Mouse (Mus musculus): ENCODE measurements around the gene Gm49378.
A peak's percentile ranks its signal among the peaks of the same experiment; 100 is the strongest.

The Gm49378 gene

DNA sequence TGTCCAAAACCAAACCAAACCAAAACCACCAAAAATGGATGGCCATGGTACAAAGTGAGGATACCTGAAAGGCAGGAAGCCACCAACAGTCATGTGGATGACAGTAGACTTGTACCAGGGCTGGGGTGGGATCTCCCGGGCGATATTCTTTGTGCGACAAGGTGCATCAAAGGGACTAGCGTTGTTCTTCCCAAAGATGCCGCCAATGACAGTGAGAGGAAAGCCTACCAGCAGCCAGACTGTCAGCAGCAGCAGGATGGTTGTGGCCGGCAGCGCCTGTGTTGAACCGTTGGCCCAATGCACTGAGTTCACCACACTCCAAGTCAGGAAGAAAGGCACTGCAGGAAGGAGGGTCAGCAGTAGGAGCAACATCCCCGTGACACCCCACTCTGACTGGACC is at the start of gene Gm49378:
TSS of gene Gm49378 (minus strand) at position 101 of the 400 bp plus-strand sequence.
- no peak for DNase-seq

- DNase-seq = no peak
Measured at GRCm38 (mm10) chr14:55682118-55682493, 44.4 kb upstream of the Gm49378 start.

DNA sequence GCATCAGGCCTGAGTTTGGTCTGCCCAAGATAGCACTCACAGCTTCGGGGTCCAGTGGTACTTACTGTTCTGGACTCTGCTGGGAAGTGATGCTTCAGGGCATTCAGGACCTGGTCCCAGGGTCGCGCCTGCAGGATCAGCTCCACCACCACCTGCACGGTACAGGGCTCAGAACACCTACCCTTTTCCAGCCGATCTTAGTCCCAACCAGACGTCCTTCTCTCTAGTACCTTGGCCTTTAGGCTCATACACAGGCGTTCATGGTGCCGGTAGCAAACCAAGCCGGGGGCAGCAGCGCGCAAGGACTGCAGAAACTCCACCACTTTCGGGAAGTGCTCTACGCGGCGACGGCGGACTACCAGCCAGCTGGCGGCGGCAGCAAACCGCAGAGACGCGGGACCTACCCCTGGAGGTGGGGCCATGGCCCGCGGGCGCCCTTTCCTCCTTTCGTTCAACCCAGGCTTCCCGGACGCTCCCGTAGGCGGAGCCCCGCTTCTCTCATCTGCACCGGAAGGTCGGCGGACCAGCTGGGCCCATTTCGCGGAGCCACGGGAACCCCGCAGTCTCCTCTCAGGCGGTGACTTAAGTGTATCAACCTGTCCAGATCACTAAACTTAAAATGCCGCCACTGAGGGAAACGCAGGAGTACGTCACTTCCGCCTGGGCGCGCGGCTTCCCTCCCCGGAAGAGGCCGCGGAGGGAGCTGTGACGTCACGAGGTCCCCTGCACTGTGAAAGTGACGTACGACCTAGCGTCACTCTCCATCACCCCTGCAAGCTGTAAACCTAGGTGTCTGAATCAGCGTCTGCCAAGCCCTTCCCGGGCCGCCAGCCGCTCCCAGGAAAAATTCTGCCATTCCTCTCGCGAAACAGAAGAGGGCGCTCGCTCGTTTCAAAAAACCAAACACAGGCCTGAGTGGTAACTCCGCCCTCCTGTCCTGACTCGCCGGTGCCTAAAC is 43.7 kb upstream of the Gm49378 start, which contains the start of gene Tinf2:
TSS of gene Tinf2 (minus strand) at position 661 of the 958 bp plus-strand sequence.
- peak; percentile 86 to 91 for DNase-seq

DNA sequence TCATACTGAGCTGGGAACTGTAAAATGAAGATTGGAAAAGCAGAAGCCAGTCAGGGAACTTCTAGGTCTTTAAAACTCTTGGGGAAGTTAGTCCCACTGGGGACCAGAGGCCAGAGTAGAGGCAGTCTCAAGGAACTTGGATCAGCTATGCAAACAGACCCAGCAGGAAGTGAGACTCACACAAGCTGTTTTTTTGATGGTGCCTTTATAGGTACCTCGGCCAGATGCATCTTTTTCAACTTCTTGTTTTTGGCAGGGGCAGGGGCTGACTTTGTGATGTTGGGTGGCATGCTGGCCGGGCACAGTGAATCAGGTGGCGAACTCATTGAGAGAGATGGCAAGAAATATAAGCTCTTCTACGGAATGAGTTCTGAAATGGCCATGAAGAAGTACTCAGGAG is 39.9 kb upstream of the Gm49378 start:
- DNase-seq = no peak

GRCm38 (mm10) chr14:55672741-55673060 is 35.0 kb upstream of the Gm49378 start:
- DNase-seq = no peak

GRCm38 (mm10) chr14:55671833-55672740 is 34.4 kb upstream of the Gm49378 start, which contains the start of the genes Gmpr2 and Nedd8:
TSS of gene Gmpr2 (plus strand) at chr14:55671941.
TSS of gene Nedd8 (minus strand) at chr14:55672124.
- DNase-seq = peak; percentile 83 to 89

GRCm38 (mm10) chr14:55671486-55671832 is 33.8 kb upstream of the Gm49378 start:
- DNase-seq = no peak

GRCm38 (mm10) chr14:55660636-55661035 is 22.9 kb upstream of the Gm49378 start:
- DNase-seq = no peak

DNA sequence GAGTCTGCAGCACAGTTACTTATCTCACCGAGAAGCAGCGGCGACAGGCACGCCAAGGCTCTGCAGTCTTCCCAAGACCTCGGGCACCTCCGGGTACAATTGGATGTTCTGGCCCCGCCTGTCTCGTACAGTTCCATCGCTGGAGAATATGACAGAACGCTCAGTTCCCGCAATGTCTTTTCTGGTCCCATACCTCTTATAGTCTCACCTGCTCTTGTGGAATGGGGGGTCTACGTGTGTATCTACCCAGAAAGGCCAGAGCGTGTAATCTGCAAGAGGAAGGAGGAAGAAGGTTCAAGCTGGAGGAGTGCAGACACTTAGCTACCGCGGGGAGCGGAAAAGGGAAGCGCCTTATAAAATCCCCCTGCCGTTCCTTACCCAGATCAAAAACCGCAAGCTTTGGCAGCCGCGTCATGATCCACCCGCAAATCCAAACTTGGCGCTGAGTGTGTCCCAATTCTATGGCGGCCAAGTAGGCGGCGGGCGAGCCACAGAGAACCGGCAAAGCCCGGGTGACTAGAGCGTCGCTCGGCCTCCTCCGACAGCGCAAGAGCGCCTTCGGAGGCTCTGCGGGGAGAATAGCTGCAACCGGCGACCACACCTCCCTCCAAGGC is 22.4 kb upstream of the Gm49378 start, which contains the start of gene Mdp1:
TSS of gene Mdp1 (minus strand) at position 549 of the 614 bp plus-strand sequence.
- DNase-seq = peak; percentile 54 to 58

DNA sequence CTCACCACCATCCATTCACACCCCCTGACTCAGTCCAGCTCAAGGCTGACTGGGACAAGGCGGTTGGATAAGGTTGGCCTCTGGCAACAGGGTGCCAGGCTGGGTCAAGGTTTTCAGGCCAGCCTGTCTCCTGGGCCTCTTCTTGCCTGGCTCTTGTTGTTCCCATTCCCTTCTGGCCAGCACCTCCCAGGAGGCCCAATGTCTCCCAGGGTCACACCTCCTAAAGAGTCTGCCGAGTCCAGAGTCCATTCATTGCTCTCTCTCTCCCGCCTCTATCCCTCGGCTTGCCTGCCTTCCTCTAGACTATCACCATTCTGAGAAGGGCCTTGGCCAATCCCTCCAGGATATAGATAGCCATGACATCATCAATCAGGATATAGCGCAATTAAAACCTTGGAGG is 20.3 kb upstream of the Gm49378 start:
- DNase-seq = no peak

GRCm38 (mm10) chr14:55656935-55657334 is 19.2 kb upstream of the Gm49378 start:
- no peak for DNase-seq

- DNase-seq = peak in 1 of 2 experiments; percentile 38
Measured at GRCm38 (mm10) chr14:55651528-55651927, 13.8 kb upstream of the Gm49378 start.

DNA sequence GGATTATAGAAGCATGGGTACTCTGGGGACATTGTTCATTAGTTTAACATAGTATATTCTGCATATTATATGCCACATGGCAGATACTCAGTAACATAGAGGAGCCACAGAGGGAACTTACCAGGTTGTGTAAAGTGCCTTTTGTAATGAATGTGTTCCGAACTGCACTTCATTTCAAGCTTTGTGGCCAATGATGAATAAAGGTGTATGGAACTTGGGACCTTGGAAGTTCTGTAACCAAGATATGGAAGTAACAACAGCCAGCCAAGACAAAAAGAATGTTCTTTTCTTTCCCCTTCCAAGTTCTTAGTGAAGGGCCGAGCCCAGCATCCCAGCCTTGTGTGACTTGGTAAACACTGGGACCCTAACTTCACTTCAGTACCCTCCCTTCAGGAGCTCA is 12.2 kb upstream of the Gm49378 start, which contains the start of gene Tssk4:
TSS of gene Tssk4 (plus strand) at position 301 of the 400 bp plus-strand sequence.
- DNase-seq = no peak

- no peak for DNase-seq
Measured at GRCm38 (mm10) chr14:55644261-55644888, 6.7 kb upstream of the Gm49378 start.

DNA sequence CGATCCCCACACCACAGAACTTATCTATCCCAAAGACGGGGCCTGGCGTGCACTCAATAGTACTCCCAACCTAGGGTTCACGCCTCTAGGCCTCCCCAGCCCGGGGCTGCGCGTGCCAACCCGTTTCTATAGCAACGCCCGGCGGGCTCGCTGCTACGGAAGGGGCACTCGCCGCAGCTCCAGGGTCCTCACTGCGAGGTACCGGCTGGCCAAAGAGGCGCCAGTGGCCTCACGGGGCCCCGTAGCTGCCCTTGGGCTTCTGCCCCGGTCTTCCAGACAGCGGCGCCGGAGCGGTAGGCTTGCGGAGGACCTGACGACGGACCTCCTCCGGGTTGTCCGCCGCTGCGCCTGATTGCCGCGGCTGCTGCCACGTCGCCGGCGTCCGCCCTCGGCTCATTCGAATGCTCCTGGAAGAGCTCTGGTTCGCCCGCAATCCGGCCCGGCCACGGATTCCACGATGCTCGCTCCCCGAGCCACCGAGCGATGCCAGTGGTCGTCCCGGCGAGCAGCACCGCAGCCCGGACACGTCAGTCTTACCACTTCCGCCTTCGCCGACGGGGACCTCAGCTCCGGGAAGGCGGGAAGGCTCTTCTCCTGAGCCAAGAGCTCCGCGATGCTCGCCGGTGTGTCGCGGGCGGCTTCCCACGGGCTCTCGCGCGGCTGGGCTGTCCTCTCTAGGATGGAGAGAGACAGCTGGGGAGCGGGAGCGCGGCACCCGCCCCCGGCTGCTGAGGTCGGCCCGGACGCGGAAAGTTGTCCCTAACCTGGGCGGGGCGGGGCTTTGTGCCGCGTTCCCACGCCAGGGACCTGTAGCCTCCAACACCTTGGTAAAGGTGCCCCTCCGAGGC is 5.6 kb upstream of the Gm49378 start, which contains the start of gene Tm9sf1:
TSS of gene Tm9sf1 (minus strand) at position 747 of the 848 bp plus-strand sequence.
- DNase-seq = peak; percentile 71 to 78

DNA sequence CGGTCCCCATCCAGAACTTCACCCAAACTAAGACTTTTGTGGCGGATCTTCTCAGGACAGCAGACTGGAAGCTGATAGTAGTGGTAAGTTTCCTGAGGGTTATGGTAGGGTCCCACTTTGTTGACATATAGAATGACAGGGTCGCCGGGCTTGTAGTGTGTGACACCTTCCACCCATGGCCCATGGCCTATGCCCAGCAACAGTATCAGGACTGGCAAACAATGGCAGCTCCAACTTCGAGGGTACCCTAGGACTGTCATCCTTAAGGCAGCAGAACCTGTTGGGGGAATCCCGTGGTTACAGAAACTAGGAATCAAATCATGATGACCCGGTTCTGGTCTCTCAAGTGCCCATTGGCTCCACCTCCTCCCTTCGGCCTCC is 5.0 kb upstream of the Gm49378 start:
- DNase-seq = no peak

- DNase-seq = no peak
Measured at GRCm38 (mm10) chr14:55641291-55641690, 3.6 kb upstream of the Gm49378 start.

DNA sequence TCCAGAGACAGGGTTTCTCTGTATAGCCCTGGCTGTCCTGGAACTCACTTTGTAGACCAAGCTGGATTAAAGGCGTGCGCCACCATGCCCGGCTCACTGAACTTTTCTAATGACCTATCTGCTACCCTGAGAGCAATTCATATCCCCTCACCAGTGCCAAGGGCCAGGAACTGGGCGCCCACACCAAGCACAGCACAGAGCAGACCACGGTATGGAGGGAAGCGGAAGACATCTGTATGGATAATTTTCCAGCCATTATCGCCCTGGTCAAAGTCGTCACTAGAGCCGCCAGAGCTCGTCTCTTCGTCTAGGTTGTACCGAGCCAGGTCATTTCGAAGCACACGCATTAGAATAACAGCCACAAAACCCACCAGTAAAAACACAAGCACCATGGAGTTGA is 3.1 kb upstream of the Gm49378 start:
- DNase-seq = no peak

- peak; percentile 80 to 84 for DNase-seq
Measured at GRCm38 (mm10) chr14:55635523-55636007, 2.1 kb downstream of the Gm49378 start, which contains the start of gene Ipo4. TSS of gene Ipo4 (minus strand) at chr14:55635957.

- no peak for DNase-seq
Measured at GRCm38 (mm10) chr14:55634874-55635522, 2.7 kb downstream of the Gm49378 start.

Measured in thymus, adult 18-20 months (tissue).